Mouse (Mus musculus): ENCODE measurements around the gene Pdcd10. TPM values are rescaled to one million over a fixed set of nuclear protein-coding genes. Genes with fewer than 3 reads are reported as not detected.

The Pdcd10 gene
- polyA plus RNA-seq, 1 experiment = 0.56 TPM

DNA sequence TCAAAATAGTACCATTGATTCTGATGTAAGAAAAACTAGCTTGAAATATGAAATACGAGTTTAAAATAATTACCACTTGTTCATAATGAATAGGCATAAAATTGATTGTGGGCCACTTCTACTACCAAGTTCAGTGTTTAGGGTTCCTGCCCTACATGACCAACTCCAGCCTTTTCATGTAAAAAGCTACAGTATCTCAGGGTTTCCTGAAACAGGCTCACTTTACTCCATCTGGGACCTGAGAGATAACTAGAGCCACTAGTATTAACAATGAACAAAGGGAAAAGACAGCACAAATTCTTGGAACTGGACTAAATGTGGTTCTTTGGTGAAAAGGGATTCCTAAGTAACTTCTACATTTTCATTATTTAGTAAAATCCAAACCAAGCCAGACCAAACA is 12.4 kb downstream of the Pdcd10 start:
- TF ChIP-seq TAL1 (IDR thresholded peaks at IDR 0.05; ENCODE audit: low read length) (peak; percentile 71), GATA1 (IDR thresholded peaks at IDR 0.05; ENCODE audit: low read length) (peak; percentile 53; the same call in 1 of the 2 replicates)
- Histone ChIP-seq H3K9me3 (ENCODE audit: control insufficient read depth, low read length) (no peaks in the 10 kb centered on the region), H3K36me3 (ENCODE audit: control insufficient read depth) (peaks cover 20% of the 10 kb centered on the region), H3K27me3 (ENCODE audit: control insufficient read depth) (no peaks in the 10 kb centered on the region), H3K4me3 (replicated peaks) (no peak overlapping the region), H3K4me1 (ENCODE audit: control insufficient read depth) (peaks cover 54% of the 10 kb centered on the region)

DNA sequence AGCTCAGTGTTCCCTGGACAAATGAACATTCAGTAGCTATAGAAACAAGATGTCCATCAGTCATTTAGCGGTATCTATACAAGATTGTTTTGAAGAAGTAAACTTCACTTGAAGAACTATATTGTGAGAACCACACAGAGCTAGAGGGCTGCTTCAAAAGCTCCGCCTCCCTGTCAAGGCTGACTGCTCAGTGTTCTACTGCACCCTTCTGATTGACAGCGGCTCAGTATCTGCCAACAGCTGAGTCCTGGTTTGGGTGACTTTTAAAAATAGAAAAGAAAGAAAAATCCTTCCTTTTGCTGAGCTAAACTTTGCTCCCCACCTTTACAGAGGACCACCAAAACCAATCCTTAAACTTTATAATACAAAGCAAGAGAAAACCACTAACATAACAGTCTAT is 13.8 kb downstream of the Pdcd10 start:
- Histone ChIP-seq H3K9me3 (ENCODE audit: control insufficient read depth, low read length) (no peaks in the 10 kb centered on the region), H3K27me3 (ENCODE audit: control insufficient read depth) (no peaks in the 10 kb centered on the region), H3K4me1 (ENCODE audit: control insufficient read depth) (peaks cover 50% of the 10 kb centered on the region), H3K4me3 (replicated peaks) (no peak overlapping the region), H3K36me3 (ENCODE audit: control insufficient read depth) (peaks cover 27% of the 10 kb centered on the region)
- TF ChIP-seq TAL1 (IDR thresholded peaks at IDR 0.05; ENCODE audit: low read length) (no peak), GATA1 (IDR thresholded peaks at IDR 0.05; ENCODE audit: low read length) (no peak)

DNA sequence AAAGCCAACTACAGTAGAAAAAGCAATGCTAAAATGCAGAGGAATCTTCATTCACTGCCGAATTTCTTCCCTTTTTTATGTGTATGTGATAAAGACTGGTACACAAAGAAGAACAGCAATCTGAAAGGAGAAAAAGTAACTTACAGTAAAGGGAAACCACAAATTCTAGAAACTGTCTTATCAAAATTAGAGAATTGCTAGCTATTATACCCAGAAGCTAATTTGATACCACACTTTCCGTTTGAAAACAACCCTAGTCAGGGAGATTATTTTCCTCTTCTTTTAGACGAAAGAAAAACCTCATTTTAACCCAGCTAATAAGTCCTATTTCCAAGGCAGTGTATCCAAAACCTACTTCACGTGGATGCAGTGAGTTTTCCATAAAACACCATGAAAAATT is 15.4 kb downstream of the Pdcd10 start:
- no peak overlapping the region for H3K4me3 ChIP-seq (replicated peaks)
- TF ChIP-seq GATA1 (IDR thresholded peaks at IDR 0.05; ENCODE audit: low read length) (no peak), TAL1 (IDR thresholded peaks at IDR 0.05; ENCODE audit: low read length) (no peak)
- peaks cover 41% of the 10 kb centered on the region for H3K36me3 ChIP-seq (ENCODE audit: control insufficient read depth)
- no peaks in the 10 kb centered on the region for H3K27me3 ChIP-seq (ENCODE audit: control insufficient read depth)
- no peaks in the 10 kb centered on the region for H3K9me3 ChIP-seq (ENCODE audit: control insufficient read depth, low read length)
- H3K4me1 ChIP-seq (ENCODE audit: control insufficient read depth) = peaks cover 42% of the 10 kb centered on the region

DNA sequence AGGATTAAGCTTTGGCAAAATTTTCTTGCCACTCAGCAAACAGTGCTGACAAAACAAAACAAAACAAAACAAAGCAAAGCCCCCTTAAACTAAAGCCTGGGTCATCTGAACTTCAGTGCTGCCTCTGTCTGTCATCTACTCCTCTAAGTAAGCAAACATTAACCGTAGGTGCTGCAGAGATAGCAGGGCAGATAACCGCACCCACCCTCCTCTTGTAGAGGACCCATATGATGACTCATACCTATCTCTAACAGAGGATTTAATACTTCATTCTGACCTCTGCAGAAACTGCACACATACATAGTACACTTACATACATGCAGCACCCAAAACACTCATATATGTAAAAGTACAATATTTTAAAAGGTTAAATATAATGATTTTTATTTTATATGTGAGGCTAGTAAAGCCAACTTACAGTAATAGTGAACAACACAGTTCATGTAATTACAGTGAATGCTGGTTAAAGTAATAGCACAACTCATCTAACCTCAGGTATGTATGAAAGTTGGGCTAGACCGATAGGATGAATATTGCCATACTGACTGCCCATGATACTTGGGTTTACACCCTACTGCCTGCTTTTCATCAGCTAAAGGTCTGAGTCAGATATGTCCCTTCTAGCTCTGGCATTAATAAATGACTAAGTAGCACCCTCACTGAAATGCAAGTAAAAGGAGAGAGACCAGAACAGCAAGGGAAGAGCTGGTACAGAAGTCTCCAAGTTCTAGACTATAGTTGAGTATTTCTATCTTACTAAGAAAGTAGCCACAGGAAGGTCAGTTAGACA is 22.4 kb downstream of the Pdcd10 start:
- peaks cover 52% of the 10 kb centered on the region for H3K36me3 ChIP-seq (ENCODE audit: control insufficient read depth)
- H3K4me1 ChIP-seq (ENCODE audit: control insufficient read depth) = peaks cover 22% of the 10 kb centered on the region
- no peaks in the 10 kb centered on the region for H3K9me3 ChIP-seq (ENCODE audit: control insufficient read depth, low read length)
- H3K27me3 ChIP-seq (ENCODE audit: control insufficient read depth) = no peaks in the 10 kb centered on the region
- no peak overlapping the region for H3K4me3 ChIP-seq (replicated peaks)
- TF ChIP-seq TAL1 (IDR thresholded peaks at IDR 0.05; ENCODE audit: low read length) = no peak
- peak; percentile 88 for TF ChIP-seq GATA1 (IDR thresholded peaks at IDR 0.05; ENCODE audit: low read length)

DNA sequence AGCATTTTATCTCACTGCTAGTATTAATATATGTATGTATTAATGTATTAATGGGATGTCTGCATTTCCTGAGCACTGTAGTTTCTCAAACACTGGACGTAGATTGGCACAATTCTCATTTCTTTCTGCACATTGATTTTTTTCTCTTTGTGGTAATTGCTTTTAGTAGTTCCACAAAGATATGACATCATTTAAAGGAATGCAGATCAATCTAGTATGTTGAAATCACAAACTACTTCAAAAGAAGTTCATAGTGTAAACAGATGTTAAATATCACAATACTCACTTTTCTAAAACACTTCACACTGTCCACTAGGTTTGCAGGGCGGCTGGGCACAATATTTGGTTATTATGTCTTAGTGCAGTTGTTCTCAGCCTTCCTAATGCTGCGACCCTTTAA is 25.6 kb downstream of the Pdcd10 start:
- TF ChIP-seq TAL1 (IDR thresholded peaks at IDR 0.05; ENCODE audit: low read length) (no peak), GATA1 (IDR thresholded peaks at IDR 0.05; ENCODE audit: low read length) (no peak)
- Histone ChIP-seq H3K9me3 (ENCODE audit: control insufficient read depth, low read length) (no peaks in the 10 kb centered on the region), H3K36me3 (ENCODE audit: control insufficient read depth) (peaks cover 56% of the 10 kb centered on the region), H3K4me3 (replicated peaks) (no peak overlapping the region), H3K4me1 (ENCODE audit: control insufficient read depth) (peaks cover 22% of the 10 kb centered on the region), H3K27me3 (ENCODE audit: control insufficient read depth) (no peaks in the 10 kb centered on the region)

DNA sequence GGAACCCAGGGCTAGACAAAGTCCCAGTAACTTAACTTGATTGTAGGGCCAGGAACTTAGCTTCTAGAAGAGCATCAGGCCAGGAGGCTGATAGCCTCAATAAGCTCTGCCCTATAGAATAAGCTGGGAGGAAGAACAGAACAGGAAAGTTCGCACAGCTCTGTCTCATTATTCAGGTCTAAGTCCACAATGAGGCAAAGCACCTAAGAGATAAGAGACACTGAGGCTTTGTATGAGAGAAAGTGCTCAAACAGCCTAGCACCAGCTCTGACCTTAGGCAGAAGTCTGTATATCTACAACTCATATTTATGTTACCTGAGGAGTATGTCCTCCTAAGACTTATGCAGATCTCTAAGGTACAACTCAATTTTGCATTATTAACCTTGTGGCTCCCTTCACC is 34.1 kb downstream of the Pdcd10 start:
- no peak overlapping the region for H3K4me3 ChIP-seq (replicated peaks)
- H3K4me1 ChIP-seq (ENCODE audit: control insufficient read depth) = no peaks in the 10 kb centered on the region
- H3K36me3 ChIP-seq (ENCODE audit: control insufficient read depth) = peaks cover 83% of the 10 kb centered on the region
- H3K9me3 ChIP-seq (ENCODE audit: control insufficient read depth, low read length) = no peaks in the 10 kb centered on the region
- no peaks in the 10 kb centered on the region for H3K27me3 ChIP-seq (ENCODE audit: control insufficient read depth)
- TF ChIP-seq TAL1 (IDR thresholded peaks at IDR 0.05; ENCODE audit: low read length) (no peak), GATA1 (IDR thresholded peaks at IDR 0.05; ENCODE audit: low read length) (no peak)

DNA sequence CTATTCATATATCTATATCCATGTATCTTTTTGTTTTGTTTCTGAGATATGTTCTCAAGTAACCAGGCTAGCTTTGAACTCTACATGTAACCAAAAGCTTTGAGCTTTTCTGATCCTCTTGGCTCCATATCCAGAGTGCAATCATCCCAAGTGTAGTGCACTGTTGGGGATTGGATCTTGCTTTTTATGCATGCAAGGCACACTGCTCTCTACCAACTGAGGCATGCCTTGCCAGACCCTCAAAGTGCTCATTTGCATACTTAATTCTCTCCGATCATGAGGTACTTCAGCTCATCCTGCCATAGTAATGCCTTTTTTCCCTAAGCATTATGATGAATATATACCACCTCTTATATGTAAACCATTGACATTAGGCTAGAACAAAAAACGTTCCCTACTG is 35.3 kb downstream of the Pdcd10 start:
- Histone ChIP-seq H3K36me3 (ENCODE audit: control insufficient read depth) (peaks cover 73% of the 10 kb centered on the region), H3K4me1 (ENCODE audit: control insufficient read depth) (no peaks in the 10 kb centered on the region), H3K4me3 (replicated peaks) (no peak overlapping the region), H3K9me3 (ENCODE audit: control insufficient read depth, low read length) (no peaks in the 10 kb centered on the region), H3K27me3 (ENCODE audit: control insufficient read depth) (no peaks in the 10 kb centered on the region)
- TF ChIP-seq GATA1 (IDR thresholded peaks at IDR 0.05; ENCODE audit: low read length) (no peak), TAL1 (IDR thresholded peaks at IDR 0.05; ENCODE audit: low read length) (no peak)

DNA sequence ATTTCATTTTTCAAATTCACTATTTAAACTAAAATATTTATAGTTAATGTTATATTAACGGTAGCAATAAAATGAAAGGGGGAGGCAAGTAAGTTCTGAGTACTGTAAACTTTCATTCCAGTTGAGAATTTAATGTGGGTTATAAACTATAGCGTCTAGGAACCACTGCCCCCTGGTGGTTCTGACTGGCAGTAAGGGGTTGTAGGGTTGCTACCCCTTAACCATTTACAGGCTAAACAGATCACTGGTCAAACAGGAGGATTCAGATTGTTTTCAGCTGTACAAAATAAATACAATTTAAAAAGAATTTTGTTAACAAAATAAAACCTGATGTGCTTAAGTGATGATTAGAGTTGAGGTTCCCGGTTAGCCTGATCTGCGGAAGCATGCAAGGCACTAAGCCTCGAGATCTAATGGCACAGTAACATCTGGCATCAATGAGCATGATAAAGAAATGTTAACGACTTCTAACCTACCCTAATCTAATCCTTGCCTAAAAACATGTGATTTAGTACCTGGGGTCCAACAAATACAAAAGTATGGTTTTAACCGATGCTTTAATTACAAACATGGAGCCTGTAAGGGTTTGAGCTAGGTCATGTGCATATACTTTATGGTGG is 38.9 kb downstream of the Pdcd10 start:
- H3K4me1 ChIP-seq (ENCODE audit: control insufficient read depth) = no peaks in the 10 kb centered on the region
- H3K9me3 ChIP-seq (ENCODE audit: control insufficient read depth, low read length) = no peaks in the 10 kb centered on the region
- H3K4me3 ChIP-seq (replicated peaks) = no peak overlapping the region
- peaks cover 51% of the 10 kb centered on the region for H3K36me3 ChIP-seq (ENCODE audit: control insufficient read depth)
- H3K27me3 ChIP-seq (ENCODE audit: control insufficient read depth) = no peaks in the 10 kb centered on the region
- TF ChIP-seq TAL1 (IDR thresholded peaks at IDR 0.05; ENCODE audit: low read length) (no peak), GATA1 (IDR thresholded peaks at IDR 0.05; ENCODE audit: low read length) (no peak)

Data from erythroblast, embryonic 14.5 days (primary cell).